Mouse (Mus musculus): ENCODE results near the gene Slco2a1. TPM values are rescaled to one million over a fixed set of nuclear protein-coding genes. Genes with fewer than 3 reads are reported as not detected.

Slco2a1 gene
- polyA plus RNA-seq, 1 experiment from 2014 or later: 6.5 TPM

GRCm38 (mm10) chr9:103038266-103038665 is 49.8 kb downstream of the Slco2a1 start:
- H3K4me3 ChIP-seq (ENCODE audit: control insufficient read depth in 1 of 2, insufficient read depth in 1 of 2, low read depth in 1 of 2, low read length in 2 of 2): no peak overlapping the region
- no peak overlapping the region for H3K9ac ChIP-seq (ENCODE audit: low read length)
- H3K27ac ChIP-seq (replicated peaks in 1 of 2; ENCODE audit: control insufficient read depth in 1 of 2, insufficient read depth in 1 of 2, low read depth in 2 of 2, low read length in 2 of 2): no peak overlapping the region
- H3K4me2 ChIP-seq (ENCODE audit: low read length): no peak overlapping the region
- no peaks in the 10 kb centered on the region for H3K27me3 ChIP-seq (ENCODE audit: control insufficient read depth, insufficient read depth, low read length)
- no peak for ATAC-seq (ENCODE audit: insufficient number of reproducible peaks, insufficient read depth, low FRiP score, low read depth)
- no peaks in the 10 kb centered on the region for H3K36me3 ChIP-seq (ENCODE audit: control insufficient read depth, insufficient read depth, low read length)
- peaks cover 0 to 3% of the 10 kb centered on the region in 2 experiments; a peak in 1 of 4 replicates for H3K4me1 ChIP-seq (ENCODE audit: control insufficient read depth in 2 of 2, insufficient read depth in 2 of 2, low read length in 2 of 2)
- no peaks in the 10 kb centered on the region for H3K9me3 ChIP-seq (ENCODE audit: control insufficient read depth, low read length)
- WGBS: 60% methylated on average over 2 of the region's 2 CpGs

GRCm38 (mm10) chr9:103038705-103039104 is 50.2 kb downstream of the Slco2a1 start:
- no peak overlapping the region for H3K9ac ChIP-seq (ENCODE audit: low read length)
- 76% methylated on average over 7 of the region's 7 CpGs for WGBS
- no peaks in the 10 kb centered on the region for H3K36me3 ChIP-seq (ENCODE audit: control insufficient read depth, insufficient read depth, low read length)
- H3K4me3 ChIP-seq (ENCODE audit: control insufficient read depth in 1 of 2, insufficient read depth in 1 of 2, low read depth in 1 of 2, low read length in 2 of 2): no peak overlapping the region
- no peak for ATAC-seq (ENCODE audit: insufficient number of reproducible peaks, insufficient read depth, low FRiP score, low read depth)
- H3K9me3 ChIP-seq (ENCODE audit: control insufficient read depth, low read length): no peaks in the 10 kb centered on the region
- H3K27me3 ChIP-seq (ENCODE audit: control insufficient read depth, insufficient read depth, low read length): no peaks in the 10 kb centered on the region
- H3K27ac ChIP-seq (replicated peaks in 1 of 2; ENCODE audit: control insufficient read depth in 1 of 2, insufficient read depth in 1 of 2, low read depth in 2 of 2, low read length in 2 of 2): no peak overlapping the region
- no peak overlapping the region for H3K4me2 ChIP-seq (ENCODE audit: low read length)
- peaks cover 0 to 4% of the 10 kb centered on the region in 2 experiments; a peak in 1 of 4 replicates for H3K4me1 ChIP-seq (ENCODE audit: control insufficient read depth in 2 of 2, insufficient read depth in 2 of 2, low read length in 2 of 2)

GRCm38 (mm10) chr9:103040581-103040980 is 52.1 kb downstream of the Slco2a1 start:
- H3K4me1 ChIP-seq (ENCODE audit: control insufficient read depth in 2 of 2, insufficient read depth in 2 of 2, low read length in 2 of 2): peaks cover 0 to 4% of the 10 kb centered on the region in 2 experiments; a peak in 1 of 4 replicates
- WGBS: 61% methylated on average over 2 of the region's 2 CpGs
- no peak overlapping the region for H3K4me2 ChIP-seq (ENCODE audit: low read length)
- no peaks in the 10 kb centered on the region for H3K36me3 ChIP-seq (ENCODE audit: control insufficient read depth, insufficient read depth, low read length)
- no peak overlapping the region for H3K4me3 ChIP-seq (ENCODE audit: control insufficient read depth in 1 of 2, insufficient read depth in 1 of 2, low read depth in 1 of 2, low read length in 2 of 2)
- no peak overlapping the region for H3K27ac ChIP-seq (replicated peaks in 1 of 2; ENCODE audit: control insufficient read depth in 1 of 2, insufficient read depth in 1 of 2, low read depth in 2 of 2, low read length in 2 of 2)
- H3K9me3 ChIP-seq (ENCODE audit: control insufficient read depth, low read length): no peaks in the 10 kb centered on the region
- ATAC-seq (ENCODE audit: insufficient number of reproducible peaks, insufficient read depth, low FRiP score, low read depth): no peak
- no peaks in the 10 kb centered on the region for H3K27me3 ChIP-seq (ENCODE audit: control insufficient read depth, insufficient read depth, low read length)
- H3K9ac ChIP-seq (ENCODE audit: low read length): no peak overlapping the region

- ATAC-seq (ENCODE audit: insufficient number of reproducible peaks, insufficient read depth, low FRiP score, low read depth): no peak
- H3K4me3 ChIP-seq (ENCODE audit: control insufficient read depth in 1 of 2, insufficient read depth in 1 of 2, low read depth in 1 of 2, low read length in 2 of 2): no peak overlapping the region
- H3K9me3 ChIP-seq (ENCODE audit: control insufficient read depth, low read length): no peaks in the 10 kb centered on the region
- H3K27me3 ChIP-seq (ENCODE audit: control insufficient read depth, insufficient read depth, low read length): no peaks in the 10 kb centered on the region
- WGBS: 81% methylated on average over 1 of the region's 1 CpGs
- no peak overlapping the region for H3K9ac ChIP-seq (ENCODE audit: low read length)
- no peaks in the 10 kb centered on the region for H3K36me3 ChIP-seq (ENCODE audit: control insufficient read depth, insufficient read depth, low read length)
- H3K27ac ChIP-seq (replicated peaks in 1 of 2; ENCODE audit: control insufficient read depth in 1 of 2, insufficient read depth in 1 of 2, low read depth in 2 of 2, low read length in 2 of 2): no peak overlapping the region
- peaks cover 0 to 2% of the 10 kb centered on the region in 2 experiments; a peak in 1 of 4 replicates for H3K4me1 ChIP-seq (ENCODE audit: control insufficient read depth in 2 of 2, insufficient read depth in 2 of 2, low read length in 2 of 2)
- H3K4me2 ChIP-seq (ENCODE audit: low read length): no peak overlapping the region
Observed at GRCm38 (mm10) chr9:103045406-103045805, 56.9 kb downstream of the Slco2a1 start.

GRCm38 (mm10) chr9:103049049-103049511 is 60.6 kb downstream of the Slco2a1 start:
- Histone ChIP-seq H3K9ac (ENCODE audit: low read length) (no peak overlapping the region), H3K27ac (replicated peaks in 1 of 2; ENCODE audit: control insufficient read depth in 1 of 2, insufficient read depth in 1 of 2, low read depth in 2 of 2, low read length in 2 of 2) (no peak overlapping the region), H3K9me3 (ENCODE audit: control insufficient read depth, low read length) (no peaks in the 10 kb centered on the region), H3K4me3 (ENCODE audit: control insufficient read depth in 1 of 2, insufficient read depth in 1 of 2, low read depth in 1 of 2, low read length in 2 of 2) (no peak overlapping the region), H3K4me2 (ENCODE audit: low read length) (no peak overlapping the region), H3K36me3 (ENCODE audit: control insufficient read depth, insufficient read depth, low read length) (no peaks in the 10 kb centered on the region), H3K27me3 (ENCODE audit: control insufficient read depth, insufficient read depth, low read length) (no peaks in the 10 kb centered on the region), H3K4me1 (ENCODE audit: control insufficient read depth in 2 of 2, insufficient read depth in 2 of 2, low read length in 2 of 2) (no peaks in the 10 kb centered on the region; a peak in 1 of 4 replicates)
- no peak for ATAC-seq (ENCODE audit: insufficient number of reproducible peaks, insufficient read depth, low FRiP score, low read depth)
- 69% methylated on average over 7 of the region's 7 CpGs for WGBS

- Histone ChIP-seq H3K4me1 (ENCODE audit: control insufficient read depth in 2 of 2, insufficient read depth in 2 of 2, low read length in 2 of 2) (no peaks in the 10 kb centered on the region; a peak in 1 of 4 replicates), H3K9ac (ENCODE audit: low read length) (no peak overlapping the region), H3K27me3 (ENCODE audit: control insufficient read depth, insufficient read depth, low read length) (no peaks in the 10 kb centered on the region), H3K27ac (replicated peaks in 1 of 2; ENCODE audit: control insufficient read depth in 1 of 2, insufficient read depth in 1 of 2, low read depth in 2 of 2, low read length in 2 of 2) (no peak overlapping the region), H3K4me3 (ENCODE audit: control insufficient read depth in 1 of 2, insufficient read depth in 1 of 2, low read depth in 1 of 2, low read length in 2 of 2) (no peak overlapping the region), H3K4me2 (ENCODE audit: low read length) (no peak overlapping the region), H3K9me3 (ENCODE audit: control insufficient read depth, low read length) (no peaks in the 10 kb centered on the region), H3K36me3 (ENCODE audit: control insufficient read depth, insufficient read depth, low read length) (no peaks in the 10 kb centered on the region)
- no peak for ATAC-seq (ENCODE audit: insufficient number of reproducible peaks, insufficient read depth, low FRiP score, low read depth)
- WGBS: 72% methylated on average over 7 of the region's 7 CpGs
Observed at GRCm38 (mm10) chr9:103053829-103054228, 65.3 kb downstream of the Slco2a1 start.

- Histone ChIP-seq H3K4me3 (ENCODE audit: control insufficient read depth in 1 of 2, insufficient read depth in 1 of 2, low read depth in 1 of 2, low read length in 2 of 2) (no peak overlapping the region), H3K36me3 (ENCODE audit: control insufficient read depth, insufficient read depth, low read length) (no peaks in the 10 kb centered on the region), H3K9ac (ENCODE audit: low read length) (no peak overlapping the region), H3K9me3 (ENCODE audit: control insufficient read depth, low read length) (no peaks in the 10 kb centered on the region), H3K27me3 (ENCODE audit: control insufficient read depth, insufficient read depth, low read length) (no peaks in the 10 kb centered on the region), H3K4me2 (ENCODE audit: low read length) (no peak overlapping the region), H3K4me1 (ENCODE audit: control insufficient read depth in 2 of 2, insufficient read depth in 2 of 2, low read length in 2 of 2) (no peaks in the 10 kb centered on the region; a peak in 1 of 4 replicates), H3K27ac (replicated peaks in 1 of 2; ENCODE audit: control insufficient read depth in 1 of 2, insufficient read depth in 1 of 2, low read depth in 2 of 2, low read length in 2 of 2) (no peak overlapping the region)
- 70% methylated on average over 11 of the region's 11 CpGs for WGBS
- no peak; the same call in 1 of the 2 replicates for ATAC-seq (ENCODE audit: insufficient number of reproducible peaks, insufficient read depth, low FRiP score, low read depth)
Observed at GRCm38 (mm10) chr9:103055061-103055460, 66.5 kb downstream of the Slco2a1 start.

GRCm38 (mm10) chr9:103056164-103056563 is 67.7 kb downstream of the Slco2a1 start:
- no peak overlapping the region for H3K9ac ChIP-seq (ENCODE audit: low read length)
- no peaks in the 10 kb centered on the region for H3K4me1 ChIP-seq (ENCODE audit: control insufficient read depth in 2 of 2, insufficient read depth in 2 of 2, low read length in 2 of 2)
- no peak overlapping the region for H3K4me2 ChIP-seq (ENCODE audit: low read length)
- no peaks in the 10 kb centered on the region for H3K27me3 ChIP-seq (ENCODE audit: control insufficient read depth, insufficient read depth, low read length)
- H3K9me3 ChIP-seq (ENCODE audit: control insufficient read depth, low read length): no peaks in the 10 kb centered on the region
- no peak overlapping the region for H3K4me3 ChIP-seq (ENCODE audit: control insufficient read depth in 1 of 2, insufficient read depth in 1 of 2, low read depth in 1 of 2, low read length in 2 of 2)
- ATAC-seq (ENCODE audit: insufficient number of reproducible peaks, insufficient read depth, low FRiP score, low read depth): no peak
- no peaks in the 10 kb centered on the region for H3K36me3 ChIP-seq (ENCODE audit: control insufficient read depth, insufficient read depth, low read length)
- 88% methylated on average over 5 of the region's 5 CpGs for WGBS
- no peak overlapping the region for H3K27ac ChIP-seq (replicated peaks in 1 of 2; ENCODE audit: control insufficient read depth in 1 of 2, insufficient read depth in 1 of 2, low read depth in 2 of 2, low read length in 2 of 2)

Measured in heart, embryonic 14.5 days (tissue).